Mouse (Mus musculus): Measurements from ENCODE around the gene Cyb5r4.

GRCm38 (mm10) chr9:87079511-87079910 lies 57.7 kb downstream of the Cyb5r4 start:
- no peak for TF ChIP-seq CTCF (IDR thresholded peaks at IDR 0.05; ENCODE audit: borderline replicate concordance, control insufficient read depth, extremely low read depth, insufficient read depth, low read length, poor library complexity)
- TF ChIP-seq POLR2A (IDR thresholded peaks at IDR 0.05; ENCODE audit: control insufficient read depth, extremely low read depth, insufficient read depth, low read length, poor library complexity), result no peak
